Mouse (Mus musculus) liver, adult 2 months (tissue): ENCODE data around the gene Abca4. TPM values are rescaled to one million over a fixed set of nuclear protein-coding genes. Genes with fewer than 3 reads are reported as not detected.

Source experiments
- DNase-seq: peaks from one replicate; pipeline ENCODE4 v3.0.0-alpha.2; 2011; ENCODE audit warnings: low read depth, low spot score; ENCODE audit errors: extremely low read depth
- H3K27ac ChIP-seq: fragments of 200-500 bp; replicated peaks from 2 replicates; pipeline ENCODE4 v1.5.1; 2012; ENCODE audit warnings: low read depth, mild to moderate bottlenecking, control low read depth, inconsistent platforms, low read length; ENCODE audit not compliant: insufficient read depth
- H3K27me3 ChIP-seq: fragments of 200-500 bp; 2 replicates; pipeline ENCODE4 v1.6.1; 2012; ENCODE audit warnings: mild to moderate bottlenecking, moderate library complexity, low read length, inconsistent platforms; ENCODE audit not compliant: control insufficient read depth, insufficient read depth
- H3K36me3 ChIP-seq: fragments of 200-500 bp; 2 replicates; pipeline ENCODE4 v1.6.1; 2012; ENCODE audit warnings: low read length, inconsistent platforms; ENCODE audit not compliant: control insufficient read depth, insufficient read depth
- H3K4me1 ChIP-seq: fragments of 200-500 bp; 2 replicates; pipeline ENCODE4 v1.6.1; 2011; ENCODE audit warnings: low read length; ENCODE audit not compliant: control insufficient read depth, insufficient read depth
- H3K4me3 ChIP-seq: fragments of 200-500 bp; 2 replicates; pipeline ENCODE4 v1.5.1; 2011; ENCODE audit warnings: low read depth, mild to moderate bottlenecking, control low read depth, low read length, moderate library complexity; ENCODE audit not compliant: insufficient read depth
- H3K79me2 ChIP-seq: fragments of 200-500 bp; 2 replicates; pipeline ENCODE4 v1.6.1; 2012; ENCODE audit warnings: inconsistent platforms, mild to moderate bottlenecking, low read length, moderate library complexity; ENCODE audit not compliant: control insufficient read depth, insufficient read depth
- H3K9ac ChIP-seq: fragments of 200-500 bp; 2 replicates; pipeline ENCODE4 v1.6.1; 2012; ENCODE audit warnings: low read depth, mild to moderate bottlenecking, control low read depth, inconsistent platforms, low read length
- CTCF ChIP-seq: fragments of 200-500 bp; IDR thresholded peaks from 2 replicates; pipeline ENCODE4 v1.5.1; 2011; ENCODE audit warnings: low read depth, low read length, control low read depth
- POLR2A ChIP-seq: fragments of 200-500 bp; IDR thresholded peaks from 2 replicates; pipeline ENCODE4 v1.6.1; 2011; ENCODE audit warnings: low read length, control low read depth; ENCODE audit not compliant: insufficient read depth; ENCODE audit errors: extremely low read depth
- WGBS: fragments of 180-500 bp; shearing (Covaris S2); methylation state at CpG from one replicate; pipeline ENCODE4 v1.1.7; 2018; 5-methylcytosine and 5-hydroxymethylcytosine counted together
- polyA plus RNA-seq: library from polyadenylated mRNA; depleted of rRNA; stranded (reverse); fragments of >200 nt; gene quantifications from 2 replicates; pipeline ENCODE4 v1.2.3, GENCODE M21; 2012
- total RNA-seq: library from RNA; depleted of rRNA; stranded (reverse); fragments of >200 nt; gene quantifications from 2 replicates; pipeline ENCODE4 v1.2.3, GENCODE M21; 2014

Abca4 gene
- total and polyA plus RNA-seq, 2 experiments: 0.05 to 0.37 TPM

- no peak overlapping the region for H3K9ac ChIP-seq
- DNase-seq: no peak
- no peak overlapping the region for H3K4me3 ChIP-seq
- H3K79me2 ChIP-seq: no peaks in the 10 kb centered on the region
- no peak overlapping the region for H3K27ac ChIP-seq
- H3K4me1 ChIP-seq: no peaks in the 10 kb centered on the region
- peaks cover 85% of the 10 kb centered on the region for H3K36me3 ChIP-seq
- H3K27me3 ChIP-seq: no peaks in the 10 kb centered on the region
- TF ChIP-seq POLR2A (no peak), CTCF (no peak)
- 94% methylated on average over 1 of the region's 1 CpGs for WGBS
These were observed 31.8 kb upstream of the Abca4 start for GRCm38 (mm10) chr3:122012464-122012863.

GRCm38 (mm10) chr3:122018421-122018820, 25.8 kb upstream of the Abca4 start:
- peaks cover 36% of the 10 kb centered on the region for H3K36me3 ChIP-seq
- H3K79me2 ChIP-seq: no peaks in the 10 kb centered on the region
- 93% methylated on average over 7 of the region's 7 CpGs for WGBS
- TF ChIP-seq POLR2A: no peak
- no peak for TF ChIP-seq CTCF
- H3K4me1 ChIP-seq: peaks cover 2% of the 10 kb centered on the region; the same call in 1 of the 2 replicates
- H3K27me3 ChIP-seq: no peaks in the 10 kb centered on the region
- no peak overlapping the region for H3K9ac ChIP-seq
- no peak overlapping the region for H3K27ac ChIP-seq
- no peak for DNase-seq
- no peak overlapping the region for H3K4me3 ChIP-seq

- H3K27me3 ChIP-seq: no peaks in the 10 kb centered on the region
- H3K27ac ChIP-seq: no peak overlapping the region
- peak; percentile 21 for DNase-seq
- no peaks in the 10 kb centered on the region for H3K79me2 ChIP-seq
- no peak overlapping the region for H3K9ac ChIP-seq
- H3K36me3 ChIP-seq: peaks cover 30% of the 10 kb centered on the region
- H3K4me3 ChIP-seq: no peak overlapping the region
- peaks cover 2% of the 10 kb centered on the region; the same call in 1 of the 2 replicates for H3K4me1 ChIP-seq
- WGBS: 80% methylated on average over 5 of the region's 5 CpGs
- no peak for TF ChIP-seq CTCF
- TF ChIP-seq POLR2A: no peak
These were observed 25.1 kb upstream of the Abca4 start for GRCm38 (mm10) chr3:122019159-122019558.

- peaks cover 2% of the 10 kb centered on the region; the same call in 1 of the 2 replicates for H3K4me1 ChIP-seq
- no peak for TF ChIP-seq CTCF
- no peak for TF ChIP-seq POLR2A
- H3K9ac ChIP-seq: no peak overlapping the region
- no peak for DNase-seq
- no peak overlapping the region for H3K4me3 ChIP-seq
- H3K27me3 ChIP-seq: no peaks in the 10 kb centered on the region
- peaks cover 12% of the 10 kb centered on the region for H3K36me3 ChIP-seq
- WGBS: 96% methylated on average over 8 of the region's 8 CpGs
- no peaks in the 10 kb centered on the region for H3K79me2 ChIP-seq
- H3K27ac ChIP-seq: no peak overlapping the region
These were observed 23.1 kb upstream of the Abca4 start for GRCm38 (mm10) chr3:122021029-122021652.

- Histone ChIP-seq H3K27ac (no peak overlapping the region), H3K4me1 (peaks cover 2% of the 10 kb centered on the region; the same call in 1 of the 2 replicates), H3K79me2 (no peaks in the 10 kb centered on the region), H3K9ac (no peak overlapping the region), H3K36me3 (peaks cover 2% of the 10 kb centered on the region), H3K4me3 (no peak overlapping the region), H3K27me3 (no peaks in the 10 kb centered on the region)
- TF ChIP-seq POLR2A (no peak), CTCF (no peak)
- peak; percentile 42 for DNase-seq
- WGBS: 63% methylated on average over 3 of the region's 3 CpGs
These were observed 21.9 kb upstream of the Abca4 start for GRCm38 (mm10) chr3:122022355-122022754.

- Histone ChIP-seq H3K4me3 (no peak overlapping the region), H3K4me1 (peaks cover 2% of the 10 kb centered on the region; the same call in 1 of the 2 replicates), H3K79me2 (no peaks in the 10 kb centered on the region), H3K27me3 (no peaks in the 10 kb centered on the region), H3K9ac (no peak overlapping the region), H3K36me3 (no peaks in the 10 kb centered on the region), H3K27ac (no peak overlapping the region)
- DNase-seq: no peak
- 57% methylated on average over 5 of the region's 5 CpGs for WGBS
- TF ChIP-seq CTCF: no peak
- no peak for TF ChIP-seq POLR2A
These were observed 17.6 kb upstream of the Abca4 start for GRCm38 (mm10) chr3:122026676-122027075.
